In the genomic region with DNA sequence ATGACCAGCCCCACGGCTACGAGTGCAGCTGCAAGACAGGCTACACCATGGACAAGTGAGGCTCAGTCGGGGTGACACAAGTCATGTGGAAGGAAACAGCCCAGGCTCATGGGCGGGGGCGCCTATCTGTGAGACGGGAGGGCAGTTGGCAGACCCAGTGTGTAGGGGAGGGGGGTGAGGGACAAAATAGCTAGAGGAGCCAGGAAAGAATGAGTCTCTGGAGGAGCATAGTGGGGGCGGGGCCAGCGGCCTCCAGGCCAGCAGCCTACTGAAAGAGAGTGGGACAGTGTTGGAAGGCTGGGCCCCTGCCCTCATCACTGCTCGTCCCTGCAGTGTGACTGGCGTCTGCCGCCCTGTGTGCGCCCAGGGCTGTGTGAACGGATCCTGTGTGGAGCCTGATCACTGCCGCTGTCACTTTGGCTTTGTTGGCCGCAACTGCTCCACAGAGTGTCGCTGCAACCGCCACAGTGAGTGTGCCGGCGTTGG, we compare ENCODE assay signal across 12 mouse cellular contexts. TPM values are rescaled to one million over a fixed set of nuclear protein-coding genes. Genes with fewer than 3 reads are reported as not detected.
DNase-seq lines count a peak whose midpoint lies in the region; ATAC-seq and TF ChIP-seq lines count a peak whose summit lies in the region.
"Had no signal": no experiment of that assay in that cellular context is flagged by ENCODE, and none has a peak within 500 bp of the region (broad histone marks: within the 10 kb centered on the region; RNA-seq: fewer than 3 reads in every experiment).

No protein-coding gene starts in this region.

- H3K4me2 ChIP-seq in lung, postnatal 0 days (replicated peaks; ENCODE audit: low read depth, low read length) = no peak overlapping the region
- 0 out of 2 replicates have a peak overlapping the region, but pooled peaks have one; percentile 18 for H3K4me2 ChIP-seq in hindbrain, embryonic 11.5 days (replicated peaks; ENCODE audit: low read depth, low read length)
- no peak overlapping the region for H3K4me2 ChIP-seq in liver, embryonic 11.5 days
- H3K4me2 ChIP-seq: liver, embryonic 15.5 days had no signal

- no peak overlapping the region for H3K9ac ChIP-seq in lung, postnatal 0 days (replicated peaks; ENCODE audit: low read depth)
- H3K9ac ChIP-seq in hindbrain, embryonic 11.5 days (ENCODE audit: low read depth, low read length) = peak overlapping the region; percentile 33; the same call in 1 of the 2 replicates
- no peak overlapping the region for H3K9ac ChIP-seq in liver, embryonic 11.5 days (ENCODE audit: low read depth, low read length)
- H3K9ac ChIP-seq: liver, embryonic 15.5 days had no signal

- peaks cover 4% of the 10 kb centered on the region for H3K4me1 ChIP-seq in cerebellum, adult 2 months (ENCODE audit: control insufficient read depth, insufficient read depth, low read length)
- H3K4me1 ChIP-seq in lung, postnatal 0 days (ENCODE audit: insufficient read depth, low read depth, low read length) = no peaks in the 10 kb centered on the region
- no peaks in the 10 kb centered on the region for H3K4me1 ChIP-seq in lung, adult 2 months (ENCODE audit: control insufficient read depth, insufficient read depth, low read length)
- H3K4me1 ChIP-seq in hindbrain, embryonic 11.5 days (replicated peaks; ENCODE audit: control insufficient read depth, insufficient read depth, low read length) = no peaks in the 10 kb centered on the region
- no peaks in the 10 kb centered on the region for H3K4me1 ChIP-seq in liver, embryonic 11.5 days (replicated peaks; ENCODE audit: control insufficient read depth, insufficient read depth, low read length)
- H3K4me1 ChIP-seq: liver, embryonic 15.5 days had no signal

- peak; percentile 63 to 70 for DNase-seq in cerebellum, postnatal 10 days
- DNase-seq in cerebellum, adult 2 months = no peak
- DNase-seq in lung, postnatal 0 days (ENCODE audit: low spot score) = no peak
- DNase-seq in lung, adult 2 months = no peak
- DNase-seq in hindbrain, embryonic 11.5 days (ENCODE audit: low spot score) = peak; percentile 65
- peak; percentile 95 for DNase-seq in retina, postnatal 1 day
- DNase-seq in liver, embryonic 11.5 days (ENCODE audit: low spot score) = no peak
- DNase-seq: right cerebral cortex, adult 18-20 months had no signal

- no peak for TF ChIP-seq POLR2A in cerebellum, adult 2 months (IDR thresholded peaks at IDR 0.05; ENCODE audit: borderline replicate concordance, insufficient read depth, low read length)
- no peak for TF ChIP-seq POLR2A in lung, adult 2 months (IDR thresholded peaks at IDR 0.05; ENCODE audit: borderline replicate concordance, extremely low read depth, low read depth, low read length)

- no peaks in the 10 kb centered on the region for H3K27me3 ChIP-seq in cerebellum, adult 2 months (ENCODE audit: control insufficient read depth, insufficient read depth, low read length)
- H3K27me3 ChIP-seq in lung, postnatal 0 days (replicated peaks; ENCODE audit: insufficient read depth, low read length) = no peaks in the 10 kb centered on the region
- H3K27me3 ChIP-seq in hindbrain, embryonic 11.5 days (ENCODE audit: control insufficient read depth, insufficient read depth, low read length) = no peaks in the 10 kb centered on the region
- no peaks in the 10 kb centered on the region for H3K27me3 ChIP-seq in liver, embryonic 11.5 days (replicated peaks; ENCODE audit: control insufficient read depth, insufficient read depth, low read length)
- H3K27me3 ChIP-seq: liver, embryonic 15.5 days had no signal

- no peak for TF ChIP-seq EP300 in lung, postnatal 0 days (IDR thresholded peaks at IDR 0.05)

- ATAC-seq in lung, postnatal 0 days = peak; percentile 17; the same call in 1 of the 2 replicates
- ATAC-seq in hindbrain, embryonic 11.5 days (ENCODE audit: low FRiP score) = peak; percentile 87
- no peak for ATAC-seq in liver, embryonic 11.5 days (replicated peaks; ENCODE audit: low FRiP score)
- no peak for ATAC-seq in megakaryocyte, adult 5-6 weeks (ENCODE audit: poor library complexity, severe bottlenecking)
- ATAC-seq: activated CD4-positive, CD25-positive, alpha-beta regulatory T cell, adult 4 months had no signal

- no peak overlapping the region for H3K4me3 ChIP-seq in cerebellum, adult 2 months (replicated peaks; ENCODE audit: insufficient read depth, low read depth, low read length)
- no peak overlapping the region for H3K4me3 ChIP-seq in lung, postnatal 0 days (ENCODE audit: low read depth, low read length)
- H3K4me3 ChIP-seq in lung, adult 2 months (replicated peaks; ENCODE audit: extremely low read depth, low read depth, low read length) = no peak overlapping the region
- H3K4me3 ChIP-seq in hindbrain, embryonic 11.5 days (ENCODE audit: low read depth, low read length) = no peak overlapping the region
- H3K4me3 ChIP-seq in liver, embryonic 11.5 days (ENCODE audit: low read depth, low read length) = no peak overlapping the region
- H3K4me3 ChIP-seq: liver, embryonic 15.5 days had no signal

- peaks cover 16% of the 10 kb centered on the region; the same call in 1 of the 2 replicates for H3K36me3 ChIP-seq in lung, postnatal 0 days (ENCODE audit: insufficient read depth, low read length)
- peaks cover 9% of the 10 kb centered on the region; the same call in 1 of the 2 replicates for H3K36me3 ChIP-seq in hindbrain, embryonic 11.5 days (ENCODE audit: control insufficient read depth, insufficient read depth, low read length)
- peaks cover 6% of the 10 kb centered on the region; the same call in 1 of the 2 replicates for H3K36me3 ChIP-seq in liver, embryonic 11.5 days (ENCODE audit: control insufficient read depth, insufficient read depth, low read length)
- H3K36me3 ChIP-seq: liver, embryonic 15.5 days had no signal

- no peak overlapping the region for H3K27ac ChIP-seq in cerebellum, adult 2 months (ENCODE audit: insufficient read depth, low read length)
- H3K27ac ChIP-seq in lung, postnatal 0 days (ENCODE audit: low read length) = no peak overlapping the region
- H3K27ac ChIP-seq in hindbrain, embryonic 11.5 days (ENCODE audit: low read depth, low read length) = peak overlapping the region; percentile 32
- H3K27ac ChIP-seq in liver, embryonic 11.5 days (ENCODE audit: low read depth, low read length) = no peak overlapping the region
- H3K27ac ChIP-seq: liver, embryonic 15.5 days had no signal

- H3K9me3 ChIP-seq in lung, postnatal 0 days (ENCODE audit: low read length) = no peaks in the 10 kb centered on the region
- H3K9me3 ChIP-seq in hindbrain, embryonic 11.5 days (ENCODE audit: control insufficient read depth, low read length) = no peaks in the 10 kb centered on the region
- no peaks in the 10 kb centered on the region for H3K9me3 ChIP-seq in liver, embryonic 11.5 days (ENCODE audit: control insufficient read depth, low read length)
- H3K9me3 ChIP-seq: liver, embryonic 15.5 days had no signal

- 38% methylated on average over 19 of the region's 19 CpGs for WGBS in cerebellum, adult 2 months
- WGBS in lung, postnatal 0 days = 81% methylated on average over 19 of the region's 19 CpGs
- 83% methylated on average over 19 of the region's 19 CpGs for WGBS in lung, adult 2 months
- WGBS in hindbrain, embryonic 11.5 days = 49% methylated on average over 19 of the region's 19 CpGs
- WGBS in liver, embryonic 11.5 days = 91% methylated on average over 19 of the region's 19 CpGs

- no peak for TF ChIP-seq CTCF in cerebellum, adult 2 months (IDR thresholded peaks at IDR 0.05; ENCODE audit: borderline replicate concordance, insufficient read depth, low read depth, low read length)
- TF ChIP-seq CTCF in lung, postnatal 0 days (IDR thresholded peaks at IDR 0.05) = no peak
- no peak for TF ChIP-seq CTCF in lung, adult 2 months (IDR thresholded peaks at IDR 0.05; ENCODE audit: insufficient read depth, low read length)

RNA-seq across cellular contexts. Expression of a gene that starts 10.8 kb away (rescaled TPM):
- polyA plus RNA-seq in cerebellum, adult 2 months (2012; rRNA removed) = 0.59 TPM in 1 of 2 replicates, not detected in the other
- polyA plus RNA-seq in lung, postnatal 0 days (2015; fragmentation: Nextera tagmentation; extraction: Ambion mirVana) = not detected in 2 replicates
- polyA plus RNA-seq in lung, adult 2 months (2012; rRNA removed) = 0.53 and 1,347 TPM in 2 replicates
- not detected in 2 replicates for polyA plus RNA-seq in hindbrain, embryonic 11.5 days (2014; fragmentation: Nextera tagmentation; extraction: Ambion mirVana)
- not detected in 2 replicates for polyA plus RNA-seq in liver, embryonic 11.5 days (2014; fragmentation: Nextera tagmentation; extraction: Ambion mirVana)
- total RNA-seq in megakaryocyte, adult 5-6 weeks (2015) = not detected in 2 replicates
- total RNA-seq in megakaryocyte, adult 5-6 weeks (2017) = not detected in 2 replicates
- total RNA-seq: common myeloid progenitor, adult 5-6 weeks had no signal
- polyA plus RNA-seq: activated CD4-positive, CD25-positive, alpha-beta regulatory T cell, adult 4 months had no signal

RNA-seq across cellular contexts. Expression of a gene that starts 39.7 kb away (rescaled TPM):
- 12.1 and 12.3 TPM in 2 replicates for polyA plus RNA-seq in cerebellum, adult 2 months (2012; rRNA removed)
- 19.8 and 21.4 TPM in 2 replicates for polyA plus RNA-seq in lung, postnatal 0 days (2015; fragmentation: Nextera tagmentation; extraction: Ambion mirVana)
- polyA plus RNA-seq in lung, adult 2 months (2012; rRNA removed) = 90.2 and 103 TPM in 2 replicates
- polyA plus RNA-seq in hindbrain, embryonic 11.5 days (2014; fragmentation: Nextera tagmentation; extraction: Ambion mirVana) = 2.6 and 3.3 TPM in 2 replicates
- 2.3 and 2.5 TPM in 2 replicates for polyA plus RNA-seq in liver, embryonic 11.5 days (2014; fragmentation: Nextera tagmentation; extraction: Ambion mirVana)
- 17.4 and 20.6 TPM in 2 replicates for total RNA-seq in megakaryocyte, adult 5-6 weeks (2015)
- 17.3 and 23.6 TPM in 2 replicates for total RNA-seq in megakaryocyte, adult 5-6 weeks (2017)

RNA-seq across cellular contexts. Expression of a gene that starts 41.8 kb away (rescaled TPM):
- 76.8 and 77.8 TPM in 2 replicates for polyA plus RNA-seq in cerebellum, adult 2 months (2012; rRNA removed)
- 5.6 and 6.3 TPM in 2 replicates for polyA plus RNA-seq in lung, postnatal 0 days (2015; fragmentation: Nextera tagmentation; extraction: Ambion mirVana)
- polyA plus RNA-seq in lung, adult 2 months (2012; rRNA removed) = 46.8 and 49.8 TPM in 2 replicates
- 10.9 and 11.3 TPM in 2 replicates for polyA plus RNA-seq in hindbrain, embryonic 11.5 days (2014; fragmentation: Nextera tagmentation; extraction: Ambion mirVana)
- 5.1 and 5.5 TPM in 2 replicates for polyA plus RNA-seq in liver, embryonic 11.5 days (2014; fragmentation: Nextera tagmentation; extraction: Ambion mirVana)
- total RNA-seq in megakaryocyte, adult 5-6 weeks (2015) = 1.0 and 1.1 TPM in 2 replicates
- total RNA-seq in megakaryocyte, adult 5-6 weeks (2017) = 1.3 and 2.1 TPM in 2 replicates

RNA-seq across cellular contexts. Expression of a gene that starts 52.9 kb away (rescaled TPM):
- polyA plus RNA-seq in cerebellum, adult 2 months (2012; rRNA removed) = 226 and 246 TPM in 2 replicates
- polyA plus RNA-seq in lung, postnatal 0 days (2015; fragmentation: Nextera tagmentation; extraction: Ambion mirVana) = 0.08 TPM in 1 of 2 replicates, not detected in the other
- not detected in 2 replicates for polyA plus RNA-seq in lung, adult 2 months (2012; rRNA removed)
- 9.9 and 10.6 TPM in 2 replicates for polyA plus RNA-seq in hindbrain, embryonic 11.5 days (2014; fragmentation: Nextera tagmentation; extraction: Ambion mirVana)
- 0.16 and 0.32 TPM in 2 replicates for polyA plus RNA-seq in liver, embryonic 11.5 days (2014; fragmentation: Nextera tagmentation; extraction: Ambion mirVana)
- total RNA-seq in megakaryocyte, adult 5-6 weeks (2015) = not detected in 2 replicates
- total RNA-seq in megakaryocyte, adult 5-6 weeks (2017) = not detected in 2 replicates
- total RNA-seq: common myeloid progenitor, adult 5-6 weeks had no signal
- polyA plus RNA-seq: activated CD4-positive, CD25-positive, alpha-beta regulatory T cell, adult 4 months had no signal

RNA-seq across cellular contexts. Expression of a gene that starts 53.9 kb away (rescaled TPM):
- polyA plus RNA-seq in cerebellum, adult 2 months (2012; rRNA removed) = not detected in 2 replicates
- 31.9 and 38.1 TPM in 2 replicates for polyA plus RNA-seq in lung, postnatal 0 days (2015; fragmentation: Nextera tagmentation; extraction: Ambion mirVana)
- 41.1 and 48.0 TPM in 2 replicates for polyA plus RNA-seq in lung, adult 2 months (2012; rRNA removed)
- polyA plus RNA-seq in hindbrain, embryonic 11.5 days (2014; fragmentation: Nextera tagmentation; extraction: Ambion mirVana) = 0.28 TPM in 1 of 2 replicates, not detected in the other
- polyA plus RNA-seq in liver, embryonic 11.5 days (2014; fragmentation: Nextera tagmentation; extraction: Ambion mirVana) = 0.38 TPM in 1 of 2 replicates, not detected in the other
- not detected in 2 replicates for total RNA-seq in megakaryocyte, adult 5-6 weeks (2015)
- total RNA-seq in megakaryocyte, adult 5-6 weeks (2017) = not detected in 2 replicates
- total RNA-seq: common myeloid progenitor, adult 5-6 weeks had no signal
- polyA plus RNA-seq: activated CD4-positive, CD25-positive, alpha-beta regulatory T cell, adult 4 months; liver, embryonic 15.5 days had no signal

Comparison
In these comparisons a context has a peak if more than half of its experiments do, and no peak if none do; other contexts are left out.
1. DNase-seq: peak in cerebellum, postnatal 10 days (2 of 2), hindbrain, embryonic 11.5 days (single experiment) and retina, postnatal 1 day (single experiment); none in cerebellum, adult 2 months (0 of 2), lung, postnatal 0 days (single experiment), lung, adult 2 months (single experiment) and liver, embryonic 11.5 days (single experiment).
2. ATAC-seq: peak in lung, postnatal 0 days (single experiment) and hindbrain, embryonic 11.5 days (single experiment); none in liver, embryonic 11.5 days (single experiment) and megakaryocyte, adult 5-6 weeks (single experiment).